Mouse (Mus musculus): ENCODE measurements around the gene F5.

DNA sequence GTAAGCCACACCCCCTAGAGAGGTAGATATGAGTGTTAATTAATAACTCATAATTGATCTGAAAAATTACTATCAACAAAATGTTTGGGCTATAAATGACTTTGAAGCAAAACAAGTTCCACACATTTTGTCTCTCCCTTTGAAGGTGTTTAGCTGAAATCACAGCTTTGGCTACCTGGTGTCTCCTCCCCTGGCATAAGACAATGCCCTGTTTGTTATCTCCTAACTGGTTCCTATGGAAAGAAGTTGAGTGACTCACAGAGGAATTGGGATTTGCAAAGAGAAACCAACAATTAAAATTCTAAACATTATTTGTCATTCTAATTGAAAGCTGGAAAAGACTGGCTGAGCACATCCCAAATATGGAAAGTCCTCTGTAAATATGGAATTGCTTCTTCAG is 71.5 kb downstream of the F5 start:
- TF ChIP-seq CTCF (IDR thresholded peaks at IDR 0.05; ENCODE audit: low read depth) (no peak), EP300 (IDR thresholded peaks at IDR 0.05; ENCODE audit: low read depth) (no peak)
